Mouse (Mus musculus) central nervous system, embryonic 11.5 days (tissue): ENCODE data around the gene Stox2. TPM values are rescaled to one million over a fixed set of nuclear protein-coding genes. Genes with fewer than 3 reads are reported as not detected.

Experiments used
- polyA plus RNA-seq: library from polyadenylated mRNA; depleted of rRNA; stranded (reverse); fragments of >200 nt; gene quantifications from 2 replicates; pipeline ENCODE4 v1.2.3, GENCODE M21; 2012; rRNA removed

Gene Stox2
- polyA plus RNA-seq, result 22.7 and 25.7 TPM in 2 replicates

GRCm38 (mm10) chr8:47446312-47447046 is at the start of gene Stox2:
Stox2 (minus strand) TSS chr8:47446362.

Other genes with a start within 250 kb of the Stox2 start
- gene Trappc11, start 87.1 kb upstream of the Stox2 start, polyA plus RNA-seq, result 35.0 and 36.2 TPM in 2 replicates
- gene Rwdd4a, start 87.3 kb upstream of the Stox2 start, polyA plus RNA-seq, result 31.6 and 33.3 TPM in 2 replicates
- gene Ing2, start 229.2 kb upstream of the Stox2 start, polyA plus RNA-seq, result 22.8 and 36.0 TPM in 2 replicates